Mouse (Mus musculus) kidney, adult 8-10 months (tissue): ENCODE measurements around the gene Ell2.

ENCODE experiments used
- DNase-seq, 2 experiments: peaks; one replicate each; pipeline ENCODE4 v3.0.0; 2022

Gene Ell2

GRCm38 (mm10) chr13:75733594-75734161 lies 27.1 kb downstream of the Ell2 start:
- DNase-seq, result no peak

- DNase-seq, result no peak
Observed at GRCm38 (mm10) chr13:75734231-75734630, 27.7 kb downstream of the Ell2 start.

- no peak for DNase-seq
Observed at GRCm38 (mm10) chr13:75735606-75736005, 29.0 kb downstream of the Ell2 start.

DNA sequence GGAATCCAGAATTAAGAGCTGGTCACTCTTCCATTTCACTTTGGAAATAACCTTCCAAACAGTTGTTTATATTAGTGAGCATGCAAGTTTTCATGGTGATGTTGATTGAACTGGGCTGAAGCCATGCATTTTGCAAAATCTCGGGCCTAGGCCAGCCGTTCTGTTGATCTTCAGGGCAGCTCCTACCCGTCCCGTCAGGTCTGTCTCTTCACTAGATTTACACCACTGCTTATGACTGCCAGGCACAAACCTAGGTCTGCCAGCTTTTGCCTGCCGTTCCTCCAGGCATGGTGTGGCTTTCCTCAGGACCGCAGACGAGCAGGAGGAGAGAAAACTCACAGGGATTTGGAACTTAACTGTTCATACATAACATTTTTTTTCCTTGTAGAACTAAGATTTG lies 31.4 kb downstream of the Ell2 start:
- DNase-seq, result no peak

DNA sequence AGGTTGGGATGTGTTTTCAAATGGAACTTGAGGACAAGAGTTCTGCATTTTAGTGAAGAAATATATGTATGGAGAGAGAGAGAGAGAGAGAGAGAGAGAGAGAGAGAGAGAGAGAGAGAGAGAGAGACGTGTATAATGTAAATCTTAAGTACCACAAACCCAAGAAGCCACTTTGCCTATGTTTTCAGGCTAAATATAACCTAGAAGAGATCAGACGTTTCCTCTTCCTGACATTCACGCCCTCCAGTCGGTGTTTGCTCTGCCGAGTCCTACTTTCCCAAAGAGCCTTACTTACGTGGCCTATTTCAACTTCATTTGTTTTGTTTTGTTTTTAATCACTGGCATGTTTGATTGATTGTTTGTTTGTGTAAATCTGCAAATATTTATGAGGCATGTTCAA lies 32.0 kb downstream of the Ell2 start:
- no peak for DNase-seq

DNA sequence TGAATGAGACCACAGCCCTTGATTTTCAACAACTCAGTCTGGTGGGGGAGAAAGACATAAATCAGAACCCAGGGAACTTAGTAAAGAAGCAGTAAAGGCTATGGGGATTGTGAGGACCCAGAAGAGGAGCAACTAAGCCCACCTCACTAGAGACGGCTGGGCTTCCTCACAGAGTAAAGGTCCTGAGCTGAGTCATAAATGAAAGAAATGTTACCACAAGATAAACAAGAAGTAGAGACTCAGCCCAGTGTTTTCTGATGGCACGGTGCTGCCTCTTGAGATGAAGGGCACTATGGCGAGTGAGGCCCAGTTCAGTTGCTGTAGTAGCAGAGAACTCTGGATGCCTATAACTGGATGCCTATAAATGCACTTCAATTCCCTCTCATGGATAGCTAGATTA lies 32.4 kb downstream of the Ell2 start:
- no peak for DNase-seq

DNA sequence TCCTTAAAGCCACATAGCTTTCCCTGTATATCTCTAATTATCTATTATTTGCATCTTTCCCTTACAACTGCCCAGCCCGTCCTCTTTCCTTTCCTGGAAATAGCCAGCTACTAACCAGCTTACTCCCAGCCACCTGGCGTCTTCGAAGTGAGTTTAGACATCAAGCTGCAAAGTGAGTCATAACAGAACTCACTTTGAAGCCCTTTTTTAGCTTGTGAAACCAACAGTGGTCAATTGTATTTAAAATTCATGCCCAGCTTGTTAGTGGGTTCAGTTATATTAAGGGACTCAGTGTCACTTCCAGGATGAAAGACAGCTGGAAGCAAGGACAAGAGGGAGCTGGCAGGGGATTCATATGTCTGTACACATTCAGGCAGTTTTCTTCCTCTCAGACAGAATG lies 33.5 kb downstream of the Ell2 start:
- DNase-seq, result no peak

- no peak for DNase-seq
Observed at GRCm38 (mm10) chr13:75741119-75741518, 34.6 kb downstream of the Ell2 start.

GRCm38 (mm10) chr13:75741736-75742729 lies 35.5 kb downstream of the Ell2 start:
- DNase-seq, result no peak

GRCm38 (mm10) chr13:75742970-75743369 lies 36.4 kb downstream of the Ell2 start:
- no peak for DNase-seq

GRCm38 (mm10) chr13:75744065-75744464 lies 37.5 kb downstream of the Ell2 start:
- no peak for DNase-seq

DNA sequence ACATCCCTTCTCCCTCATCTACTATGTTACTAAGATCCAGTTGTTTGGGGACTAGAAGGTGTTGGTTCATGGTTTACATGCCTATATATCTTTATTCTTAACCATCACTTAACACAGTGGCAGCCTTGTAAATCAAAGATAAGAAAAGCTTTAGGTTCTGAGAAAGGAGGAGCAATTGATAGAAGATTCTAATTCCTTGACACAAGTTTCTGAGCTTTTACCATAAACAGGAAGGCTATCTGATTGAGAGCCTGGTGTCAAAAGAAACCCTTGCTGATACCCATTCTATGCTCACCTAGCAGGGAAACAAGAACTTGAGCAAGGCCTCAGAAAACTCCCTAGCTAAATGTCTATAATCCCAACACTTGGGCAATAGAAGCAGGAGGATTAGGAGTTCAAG lies 38.8 kb downstream of the Ell2 start:
- no peak for DNase-seq

- DNase-seq, result peak in 1 of 2 experiments; percentile 26
Observed at GRCm38 (mm10) chr13:75747265-75747664, 40.7 kb downstream of the Ell2 start.

DNA sequence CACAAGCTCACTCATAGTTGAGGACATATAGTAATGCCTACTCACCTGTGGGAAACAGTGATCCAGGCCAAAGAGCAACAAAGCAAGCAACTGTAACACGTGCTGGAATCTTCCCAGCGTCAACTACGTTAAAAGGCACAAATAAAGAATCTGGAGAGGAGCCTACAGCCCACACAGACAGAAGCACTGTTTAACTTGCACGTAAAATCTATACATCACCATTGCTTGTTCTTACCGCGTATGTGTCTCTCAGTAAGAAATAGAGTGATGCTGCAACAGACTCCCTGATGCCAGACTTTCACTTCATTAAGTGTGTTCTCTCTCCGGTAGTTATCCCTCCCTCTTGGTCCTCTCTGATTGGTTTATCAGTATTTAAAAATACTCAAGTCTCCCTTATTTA lies 42.1 kb downstream of the Ell2 start:
- DNase-seq, result no peak

- no peak for DNase-seq
Observed at GRCm38 (mm10) chr13:75750785-75751184, 44.2 kb downstream of the Ell2 start.

DNA sequence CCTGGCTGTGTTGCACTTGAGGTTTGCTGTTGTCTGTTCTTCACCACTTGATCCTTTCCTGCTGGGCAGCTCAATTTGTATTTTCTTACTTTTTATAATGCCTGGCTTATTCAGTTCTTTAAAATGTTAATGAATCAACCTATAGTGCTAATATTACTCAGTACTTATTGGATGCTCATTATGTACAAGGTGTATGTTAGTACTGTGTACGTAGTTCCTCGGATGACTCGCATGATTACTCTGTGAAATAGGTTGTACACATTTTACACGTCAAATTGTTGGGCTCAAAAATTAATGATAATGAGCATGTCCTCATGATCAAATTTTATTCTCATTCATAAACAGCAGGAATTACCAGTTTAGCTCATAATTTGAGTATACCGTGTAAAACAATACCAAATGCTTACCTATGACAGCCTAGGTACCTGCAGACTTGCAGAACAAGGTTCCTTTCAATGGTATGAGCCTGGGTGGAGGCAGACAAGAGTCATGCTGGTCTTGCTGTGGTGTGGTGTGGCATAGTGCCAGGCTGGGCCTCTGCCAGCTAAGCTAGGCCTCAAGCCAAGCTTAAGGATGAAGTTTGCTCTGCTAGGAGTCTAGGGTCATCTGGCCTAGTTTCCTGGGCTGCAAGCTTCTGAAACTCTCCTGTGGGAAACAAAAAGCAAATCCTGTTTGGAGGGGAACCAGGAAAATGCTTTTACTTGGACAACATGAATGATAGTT lies 45.8 kb downstream of the Ell2 start:
- peak; percentile 97 to 98 for DNase-seq

- DNase-seq, result no peak
Observed at GRCm38 (mm10) chr13:75754398-75754797, 47.8 kb downstream of the Ell2 start.

GRCm38 (mm10) chr13:75760859-75761548 lies 54.4 kb downstream of the Ell2 start:
- no peak for DNase-seq

DNA sequence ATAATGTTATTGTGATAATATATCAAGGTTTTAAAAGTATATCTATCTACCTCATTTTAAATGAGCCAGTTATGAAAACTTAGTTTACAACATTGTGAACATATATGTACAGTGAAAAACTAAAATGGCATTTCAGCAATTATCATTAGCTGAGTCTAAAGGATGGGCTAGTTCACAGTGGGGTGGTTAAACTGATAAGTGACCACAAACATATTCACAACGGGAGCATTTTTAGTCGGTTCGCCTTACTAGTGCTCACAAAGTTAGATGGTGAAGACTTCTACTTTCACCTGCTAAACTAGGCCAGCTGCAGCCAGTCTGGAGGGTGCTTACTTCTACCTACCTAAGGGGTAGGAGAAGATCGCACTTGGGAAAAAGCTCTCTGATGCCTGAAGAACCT lies 56.2 kb downstream of the Ell2 start:
- no peak for DNase-seq

GRCm38 (mm10) chr13:75763280-75763679 lies 56.7 kb downstream of the Ell2 start:
- DNase-seq, result no peak

DNA sequence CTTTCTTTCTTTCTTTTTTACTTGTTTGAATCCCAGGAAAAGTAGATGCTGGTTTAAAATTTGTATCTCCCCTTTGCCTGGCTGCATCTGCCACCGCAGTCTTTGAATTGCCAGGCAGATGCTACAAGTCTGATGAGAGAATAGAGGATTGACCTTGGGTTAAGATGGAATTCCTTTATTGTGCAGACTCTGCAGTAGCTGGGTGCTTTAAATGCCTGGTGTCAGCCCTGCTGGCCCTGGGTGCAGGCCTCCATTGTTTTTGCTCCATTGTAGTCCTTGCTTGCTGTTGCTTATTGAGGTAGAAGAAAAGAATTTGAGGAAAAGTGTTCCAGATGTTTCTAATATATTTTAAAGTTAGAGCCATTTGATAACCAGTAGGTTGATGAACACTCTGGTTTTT lies 59.2 kb downstream of the Ell2 start:
- no peak for DNase-seq

DNA sequence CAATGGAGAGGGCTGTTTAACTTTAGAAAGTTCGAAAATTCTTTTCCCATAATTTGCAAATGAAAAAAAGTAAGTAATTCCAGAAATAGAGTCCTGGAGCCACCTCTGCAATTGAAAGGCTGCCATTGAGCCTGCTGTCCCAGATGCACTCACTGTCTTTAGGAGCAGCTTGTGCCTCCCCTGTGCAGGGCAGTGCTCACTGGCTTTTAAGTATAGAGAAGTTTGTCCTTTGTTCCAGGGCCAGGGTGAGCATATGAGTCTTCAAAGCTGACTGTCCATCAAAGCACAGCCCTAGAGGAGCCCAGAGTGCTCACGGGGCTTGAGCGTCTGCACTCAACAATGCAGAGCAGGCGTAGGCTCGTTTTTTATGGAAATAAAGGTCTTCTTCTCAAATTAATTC lies 59.7 kb downstream of the Ell2 start:
- DNase-seq, result no peak

- DNase-seq, result no peak
Observed at GRCm38 (mm10) chr13:75766967-75767366, 60.4 kb downstream of the Ell2 start.
